Mouse (Mus musculus) forebrain, embryonic 11.5 days (tissue): ENCODE measurements around the gene Dzip1. TPM values are rescaled to one million over a fixed set of nuclear protein-coding genes. Genes with fewer than 3 reads are reported as not detected.

ENCODE experiments used
- ATAC-seq: fragments of 200-750 bp; cut with Nextera tagmentation; replicated peaks from 2 replicates; pipeline ENCODE4 v1.8.0; 2017; ENCODE audit warnings: moderate TSS enrichment; ENCODE audit not compliant: low FRiP score
- DNase-seq: peaks from one replicate; pipeline ENCODE4 v3.0.0-alpha.2; 2017; ENCODE audit warnings: low spot score
- H3K27ac ChIP-seq: fragments of 300-500 bp; sonication (generic); 2 replicates; pipeline ENCODE4 v1.5.1; 2014; ENCODE audit warnings: low read depth, low read length
- H3K27me3 ChIP-seq: fragments of 300-500 bp; sonication (generic); 2 replicates; pipeline ENCODE4 v1.6.1; 2014; ENCODE audit warnings: mild to moderate bottlenecking, low read length, mixed read lengths; ENCODE audit not compliant: control insufficient read depth, insufficient read depth
- H3K36me3 ChIP-seq: fragments of 300-500 bp; sonication (generic); 2 replicates; pipeline ENCODE4 v1.6.1; 2014; ENCODE audit warnings: mild to moderate bottlenecking, low read length, moderate library complexity, mixed read lengths; ENCODE audit not compliant: control insufficient read depth, insufficient read depth
- H3K4me1 ChIP-seq: fragments of 300-500 bp; sonication (generic); replicated peaks from 2 replicates; pipeline ENCODE4 v1.6.1; 2014; ENCODE audit warnings: low read length, mixed read lengths; ENCODE audit not compliant: control insufficient read depth, insufficient read depth
- H3K4me2 ChIP-seq: fragments of 300-500 bp; sonication (generic); 2 replicates; pipeline ENCODE4 v1.6.1; 2014; ENCODE audit warnings: low read depth, mild to moderate bottlenecking, low read length, moderate library complexity, mixed read lengths; ENCODE audit not compliant: severe bottlenecking
- H3K4me3 ChIP-seq: fragments of 300-500 bp; sonication (generic); 2 replicates; pipeline ENCODE4 v1.5.1; 2014; ENCODE audit warnings: low read depth, low read length
- H3K9ac ChIP-seq: fragments of 300-500 bp; sonication (generic); 2 replicates; pipeline ENCODE4 v1.6.1; 2014; ENCODE audit warnings: low read length
- H3K9me3 ChIP-seq: fragments of 300-500 bp; sonication (generic); 2 replicates; pipeline ENCODE4 v1.6.1; 2016; ENCODE audit warnings: low read length, mixed read lengths; ENCODE audit not compliant: control insufficient read depth
- WGBS: fragments of 180-500 bp; shearing (Covaris S2); extraction: QIAGEN DNeasy Blood & Tissue Kit; methylation state at CpG from one replicate; pipeline ENCODE4 v1.1.7; 2014; 5-methylcytosine and 5-hydroxymethylcytosine counted together
- polyA plus RNA-seq: library from polyadenylated mRNA; unstranded; fragments of >200 nt; fragmentation: Nextera tagmentation; extraction: Ambion mirVana; gene quantifications from 2 replicates; pipeline ENCODE4 v1.2.1, GENCODE M21; 2014

The Dzip1 gene
- polyA plus RNA-seq, 1 experiment from 2014 or later = 28.5 TPM

DNA sequence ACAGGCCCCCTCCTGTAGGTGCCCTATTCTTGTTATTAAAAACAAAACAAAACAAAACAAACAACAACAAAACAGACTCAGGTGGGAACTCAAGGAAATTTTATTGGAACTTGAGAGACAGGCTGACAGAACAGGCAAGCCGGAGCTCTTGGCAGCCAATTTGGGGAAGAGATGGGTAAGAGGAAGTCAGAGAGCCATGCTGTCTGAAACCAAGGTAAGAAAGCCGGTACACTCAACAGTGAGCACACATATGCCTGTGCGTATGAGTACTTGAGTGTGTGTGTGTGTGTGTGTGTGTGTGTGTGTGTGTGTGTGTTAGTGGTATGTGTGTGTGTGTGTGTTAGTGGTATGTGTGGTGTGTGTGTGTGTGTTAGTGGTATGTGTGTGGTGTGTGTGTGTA lies 82.9 kb downstream of the Dzip1 start:
- H3K36me3 ChIP-seq = no peaks in the 10 kb centered on the region
- ATAC-seq = no peak
- no peak for DNase-seq

DNA sequence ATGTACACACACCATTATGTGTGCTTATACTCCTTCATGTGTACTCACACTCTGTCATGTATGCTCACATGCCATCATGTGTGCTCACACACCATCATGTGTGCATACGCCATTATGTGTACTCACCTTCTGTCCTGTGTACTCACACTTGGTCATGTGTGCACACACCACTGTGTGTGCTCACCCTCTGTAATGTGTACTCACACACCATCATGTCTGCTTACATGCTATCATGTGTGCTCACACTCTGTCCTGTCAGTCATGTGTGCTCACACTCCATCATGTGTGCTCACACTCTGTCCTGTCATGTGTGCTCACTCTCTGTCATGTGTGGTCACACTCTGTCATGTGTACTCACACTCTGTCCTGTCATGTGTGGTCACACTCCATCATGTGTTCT lies 85.2 kb downstream of the Dzip1 start:
- H3K36me3 ChIP-seq = no peaks in the 10 kb centered on the region
- no peak overlapping the region for H3K4me2 ChIP-seq
- H3K9me3 ChIP-seq = no peaks in the 10 kb centered on the region
- H3K4me1 ChIP-seq = no peaks in the 10 kb centered on the region
- WGBS = 97% methylated on average over 1 of the region's 1 CpGs
- ATAC-seq = no peak; the same call in 1 of the 2 replicates
- no peak for DNase-seq
- no peak overlapping the region for H3K9ac ChIP-seq
- H3K4me3 ChIP-seq = no peak overlapping the region
- no peak overlapping the region for H3K27ac ChIP-seq
- no peaks in the 10 kb centered on the region for H3K27me3 ChIP-seq

More for the DNA sequence above, 82.9 kb downstream of the Dzip1 start:
- Histone ChIP-seq H3K27ac (no peak overlapping the region), H3K9me3 (no peaks in the 10 kb centered on the region), H3K4me1 (no peaks in the 10 kb centered on the region), H3K27me3 (no peaks in the 10 kb centered on the region), H3K4me2 (no peak overlapping the region), H3K9ac (no peak overlapping the region), H3K4me3 (no peak overlapping the region)
- 90% methylated on average over 3 of the region's 3 CpGs for WGBS

DNA sequence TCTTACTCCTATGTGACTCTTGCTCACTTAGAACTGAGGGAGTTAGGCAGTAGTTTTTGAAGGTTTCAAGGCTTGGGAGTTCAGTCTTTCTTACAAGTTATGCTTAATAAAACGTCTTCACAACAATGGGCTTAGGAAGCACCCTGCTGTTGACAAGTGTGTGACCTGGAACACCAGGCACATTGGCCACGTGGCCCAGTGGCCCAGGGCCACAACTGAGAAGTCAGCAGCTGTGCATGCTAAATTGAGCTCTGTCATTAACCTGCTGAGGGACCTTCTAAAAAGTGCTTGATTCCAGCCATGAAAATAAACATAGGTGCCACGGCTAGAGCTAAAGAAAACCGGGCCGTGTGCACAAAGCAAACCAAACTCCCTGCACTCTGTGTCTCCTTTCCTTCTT lies 85.8 kb downstream of the Dzip1 start:
- Histone ChIP-seq H3K9ac (no peak overlapping the region), H3K4me3 (no peak overlapping the region), H3K4me1 (no peaks in the 10 kb centered on the region; the same call in 1 of the 2 replicates), H3K4me2 (no peak overlapping the region), H3K27ac (no peak overlapping the region), H3K9me3 (no peaks in the 10 kb centered on the region), H3K36me3 (no peaks in the 10 kb centered on the region), H3K27me3 (no peaks in the 10 kb centered on the region)
- DNase-seq = no peak
- ATAC-seq = no peak
- 60% methylated on average over 5 of the region's 5 CpGs for WGBS

DNA sequence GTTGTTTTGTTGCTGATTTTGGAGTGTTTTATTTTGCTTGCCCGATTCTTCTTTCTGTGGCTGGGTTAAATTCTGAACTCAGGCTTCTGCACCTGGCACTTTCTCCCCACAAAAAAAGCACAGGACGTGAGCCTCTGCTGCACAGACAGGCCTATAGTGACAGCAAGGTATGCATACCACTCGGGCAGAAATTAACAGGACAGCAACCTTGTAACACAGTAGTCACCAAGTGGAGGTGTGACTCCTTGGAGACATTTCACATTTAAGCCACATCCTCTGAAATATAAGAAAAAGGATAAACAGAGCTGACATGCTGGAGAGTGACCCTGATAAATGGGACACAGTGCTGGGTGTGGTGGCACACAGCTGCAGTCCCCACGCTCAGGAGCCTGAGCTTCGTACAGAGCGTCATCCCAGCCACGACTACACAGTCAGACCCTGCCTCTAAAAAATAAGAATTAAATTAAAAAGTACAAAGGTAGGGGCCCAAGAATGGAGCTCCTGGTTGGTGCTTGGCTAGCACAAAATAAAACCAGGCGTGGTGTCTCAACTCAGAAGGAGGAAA lies 86.6 kb downstream of the Dzip1 start:
- ATAC-seq (no peak), DNase-seq (no peak)
- Histone ChIP-seq H3K4me3 (no peak overlapping the region), H3K4me2 (no peak overlapping the region), H3K9ac (no peak overlapping the region), H3K27ac (no peak overlapping the region), H3K4me1 (no peaks in the 10 kb centered on the region; the same call in 1 of the 2 replicates), H3K27me3 (no peaks in the 10 kb centered on the region), H3K36me3 (no peaks in the 10 kb centered on the region), H3K9me3 (no peaks in the 10 kb centered on the region)
- 82% methylated on average over 8 of the region's 8 CpGs for WGBS

DNA sequence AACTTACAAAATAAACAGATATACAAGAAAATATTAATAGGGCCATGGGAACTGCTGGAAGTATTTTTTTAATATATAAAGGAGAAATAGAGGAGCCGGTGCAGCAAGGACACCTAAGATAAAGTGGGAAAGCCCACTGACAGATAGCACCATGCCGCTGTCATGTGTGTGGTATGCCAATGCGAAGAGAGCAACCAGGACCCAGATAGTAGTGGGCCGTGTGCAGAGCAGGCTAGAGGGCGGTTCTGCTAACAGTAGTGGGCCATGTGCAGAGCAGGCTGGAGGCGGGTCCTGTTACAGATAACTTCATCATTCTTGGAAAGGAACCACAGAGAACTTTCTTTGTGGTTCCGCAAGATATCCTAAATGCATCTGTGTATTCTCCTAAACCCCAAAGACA lies 88.5 kb downstream of the Dzip1 start:
- Histone ChIP-seq H3K9ac (no peak overlapping the region), H3K36me3 (no peaks in the 10 kb centered on the region), H3K4me1 (no peaks in the 10 kb centered on the region; the same call in 1 of the 2 replicates), H3K4me3 (no peak overlapping the region), H3K4me2 (no peak overlapping the region), H3K27me3 (no peaks in the 10 kb centered on the region), H3K27ac (no peak overlapping the region), H3K9me3 (no peaks in the 10 kb centered on the region)
- ATAC-seq = no peak
- DNase-seq = no peak
- 95% methylated on average over 7 of the region's 7 CpGs for WGBS

DNA sequence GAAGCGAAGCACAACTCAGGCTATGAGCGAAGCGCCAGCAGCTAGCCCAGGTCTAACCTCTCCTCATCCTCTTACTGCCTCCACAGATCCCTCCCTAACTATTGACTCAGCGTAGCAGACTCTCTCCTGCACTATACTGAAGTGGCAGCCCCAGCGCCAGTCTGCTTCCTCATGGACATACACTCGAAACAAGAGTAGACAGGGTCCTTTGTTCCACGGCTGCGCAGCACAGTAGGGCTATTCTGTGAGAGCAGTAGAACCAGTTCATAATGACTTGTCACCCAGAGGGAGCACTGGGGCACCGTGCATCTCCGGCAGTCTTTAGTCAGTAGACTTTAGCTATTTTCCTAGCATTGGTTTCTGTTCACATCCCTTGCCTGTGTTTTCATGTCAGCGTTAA lies 89.1 kb downstream of the Dzip1 start:
- Histone ChIP-seq H3K27me3 (no peaks in the 10 kb centered on the region), H3K27ac (no peak overlapping the region), H3K9ac (no peak overlapping the region), H3K4me3 (no peak overlapping the region), H3K4me1 (no peaks in the 10 kb centered on the region; the same call in 1 of the 2 replicates), H3K9me3 (no peaks in the 10 kb centered on the region), H3K4me2 (no peak overlapping the region), H3K36me3 (no peaks in the 10 kb centered on the region)
- ATAC-seq (no peak), DNase-seq (no peak)
- WGBS = 81% methylated on average over 11 of the region's 11 CpGs

DNA sequence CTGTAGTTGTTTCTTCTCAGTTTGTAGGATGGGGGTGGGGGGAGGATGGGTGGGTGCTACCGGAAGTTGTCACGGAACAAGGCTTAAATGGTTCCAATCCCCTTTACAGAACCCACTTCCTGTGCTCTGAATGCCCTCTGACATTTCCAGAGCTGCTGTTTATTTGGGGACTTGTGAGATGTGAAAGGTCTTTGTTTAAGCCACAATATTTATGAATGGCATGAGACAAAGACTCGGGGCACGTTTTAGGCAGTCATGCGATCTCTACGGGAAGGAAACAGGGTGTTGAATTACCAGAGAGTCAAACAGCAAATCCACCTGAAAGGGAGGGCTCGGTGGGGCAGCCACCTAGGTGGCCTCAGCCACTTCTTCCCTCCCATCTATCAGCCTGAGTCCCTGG lies 90.9 kb downstream of the Dzip1 start:
- Histone ChIP-seq H3K4me1 (no peaks in the 10 kb centered on the region; the same call in 1 of the 2 replicates), H3K27ac (no peak overlapping the region), H3K27me3 (peaks cover 2% of the 10 kb centered on the region; the same call in 1 of the 2 replicates), H3K4me2 (no peak overlapping the region), H3K4me3 (no peak overlapping the region), H3K9ac (no peak overlapping the region), H3K36me3 (no peaks in the 10 kb centered on the region), H3K9me3 (no peaks in the 10 kb centered on the region)
- DNase-seq (no peak), ATAC-seq (no peak)
- 8% methylated on average over 7 of the region's 7 CpGs for WGBS

DNA sequence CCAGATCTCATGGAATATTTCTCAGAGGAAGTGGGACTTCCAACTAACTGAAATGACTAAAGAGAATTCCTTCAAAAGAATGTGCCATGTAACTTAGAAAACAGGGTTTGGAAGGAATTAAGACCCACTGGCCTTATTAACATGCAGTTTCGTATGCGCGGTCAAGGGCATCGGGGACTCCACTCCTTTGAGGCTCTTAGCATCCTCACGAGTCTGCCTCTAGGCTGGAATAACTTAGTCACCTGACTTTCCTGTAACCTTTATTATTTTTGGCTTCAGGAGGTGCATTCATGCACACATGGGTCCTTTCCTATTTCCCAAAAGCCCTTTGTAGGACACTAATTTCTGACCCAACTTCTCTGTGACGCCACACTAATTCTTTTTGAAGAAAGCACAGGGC lies 92.0 kb downstream of the Dzip1 start:
- ATAC-seq = no peak
- H3K27me3 ChIP-seq = peaks cover 4% of the 10 kb centered on the region; the same call in 1 of the 2 replicates
- WGBS = 83% methylated on average over 6 of the region's 6 CpGs
- no peak overlapping the region for H3K4me2 ChIP-seq
- no peak overlapping the region for H3K9ac ChIP-seq
- H3K27ac ChIP-seq = no peak overlapping the region
- DNase-seq = no peak
- H3K4me3 ChIP-seq = no peak overlapping the region
- H3K36me3 ChIP-seq = no peaks in the 10 kb centered on the region
- H3K4me1 ChIP-seq = no peaks in the 10 kb centered on the region; the same call in 1 of the 2 replicates
- H3K9me3 ChIP-seq = no peaks in the 10 kb centered on the region

DNA sequence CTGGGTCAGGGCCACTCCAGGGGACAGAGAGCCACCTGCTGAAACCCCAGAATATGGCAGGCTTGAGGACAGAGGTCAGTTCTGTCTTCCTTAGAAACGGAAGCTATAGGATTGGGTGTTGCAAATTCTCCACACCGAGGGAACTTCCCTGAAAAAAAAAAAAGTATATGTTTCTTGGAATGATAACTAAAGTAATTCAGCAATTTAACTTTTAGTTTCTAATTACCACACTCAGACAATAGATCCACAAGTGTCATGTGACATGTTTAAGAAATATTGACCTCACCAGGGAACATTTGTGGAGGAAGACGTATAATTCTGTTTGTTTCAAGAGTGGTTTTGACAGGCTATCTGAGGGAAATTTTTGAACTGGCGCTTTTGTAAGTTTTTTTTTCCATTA lies 93.7 kb downstream of the Dzip1 start:
- Histone ChIP-seq H3K9ac (no peak overlapping the region), H3K4me2 (no peak overlapping the region), H3K9me3 (no peaks in the 10 kb centered on the region), H3K4me1 (peaks cover 2% of the 10 kb centered on the region; the same call in 1 of the 2 replicates), H3K27ac (no peak overlapping the region), H3K4me3 (no peak overlapping the region), H3K36me3 (no peaks in the 10 kb centered on the region), H3K27me3 (peaks cover 4% of the 10 kb centered on the region; the same call in 1 of the 2 replicates)
- ATAC-seq = no peak
- 76% methylated on average over 4 of the region's 4 CpGs for WGBS
- DNase-seq = no peak
